Mouse (Mus musculus) heart, embryonic 11.5 days (tissue): Measurements from ENCODE around the gene Gm11492. TPM values are rescaled to one million over a fixed set of nuclear protein-coding genes. Genes with fewer than 3 reads are reported as not detected.

Experiments used
- ATAC-seq: fragments of 200-750 bp; cut with Nextera tagmentation; replicated peaks from 2 replicates; pipeline ENCODE4 v1.8.0; 2017; ENCODE audit warnings: moderate library complexity; ENCODE audit not compliant: insufficient number of reproducible peaks, low FRiP score, low TSS enrichment
- H3K27ac ChIP-seq: fragments of 300-500 bp; sonication (generic); 2 replicates; pipeline ENCODE4 v1.5.1; 2014; ENCODE audit warnings: mild to moderate bottlenecking, low read depth, low read length
- H3K27me3 ChIP-seq: fragments of 300-500 bp; sonication (generic); 2 replicates; pipeline ENCODE4 v1.6.1; 2014; ENCODE audit warnings: mild to moderate bottlenecking, low read length, mixed read lengths; ENCODE audit not compliant: control insufficient read depth, insufficient read depth
- H3K36me3 ChIP-seq: fragments of 300-500 bp; sonication (generic); 2 replicates; pipeline ENCODE4 v1.6.1; 2014; ENCODE audit warnings: mild to moderate bottlenecking, low read length, moderate library complexity, mixed read lengths; ENCODE audit not compliant: control insufficient read depth, insufficient read depth
- H3K4me1 ChIP-seq: fragments of 300-500 bp; sonication (generic); 2 replicates; pipeline ENCODE4 v1.6.1; 2014; ENCODE audit warnings: low read length; ENCODE audit not compliant: control insufficient read depth, insufficient read depth
- H3K4me2 ChIP-seq: fragments of 300-500 bp; sonication (generic); 2 replicates; pipeline ENCODE4 v1.6.1; 2014; ENCODE audit warnings: mild to moderate bottlenecking, moderate library complexity
- H3K4me3 ChIP-seq: fragments of 300-500 bp; sonication (generic); 2 replicates; pipeline ENCODE4 v1.5.1; 2014; ENCODE audit warnings: low read depth, low read length
- H3K9ac ChIP-seq: fragments of 300-500 bp; sonication (generic); 2 replicates; pipeline ENCODE4 v1.6.1; 2014; ENCODE audit warnings: mild to moderate bottlenecking, low read depth, low read length, moderate library complexity
- H3K9me3 ChIP-seq: fragments of 300-500 bp; sonication (generic); replicated peaks from 2 replicates; pipeline ENCODE4 v1.6.1; 2016; ENCODE audit warnings: low read length; ENCODE audit not compliant: control insufficient read depth
- WGBS: fragments of 180-500 bp; shearing (Covaris S2); extraction: QIAGEN DNeasy Blood & Tissue Kit; methylation state at CpG from one replicate; pipeline ENCODE4 v1.1.7; 2014; ENCODE audit not compliant: insufficient replicate concordance; 5-methylcytosine and 5-hydroxymethylcytosine counted together
- polyA plus RNA-seq: library from polyadenylated mRNA; unstranded; fragments of >200 nt; fragmentation: Nextera tagmentation; extraction: Ambion mirVana; gene quantifications from 2 replicates; pipeline ENCODE4 v1.2.1, GENCODE M21; 2014

The Gm11492 gene
- polyA plus RNA-seq, 1 experiment from 2014 or later = not detected

DNA sequence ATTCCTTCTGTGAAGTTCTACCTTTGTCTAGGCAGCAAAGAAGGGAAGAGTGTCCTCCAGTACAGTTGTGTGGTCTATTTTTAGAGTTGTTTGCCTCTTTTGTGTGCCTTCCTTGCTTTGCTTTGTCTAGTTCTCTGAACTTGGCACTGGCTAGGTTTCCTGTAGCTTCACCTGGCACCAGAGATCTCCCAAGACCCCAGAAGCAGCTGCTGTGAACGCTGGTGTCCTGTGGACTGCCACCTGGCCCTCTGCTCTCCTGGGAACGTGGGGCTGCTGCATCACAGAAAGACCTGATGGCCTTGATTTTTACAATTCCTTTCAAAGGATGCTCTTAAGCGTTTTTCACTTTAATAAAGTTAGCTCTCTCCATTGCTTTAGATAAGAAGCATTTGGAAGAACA is 23.5 kb upstream of the Gm11492 start:
- no peak for ATAC-seq
- H3K4me3 ChIP-seq = no peak overlapping the region
- no peaks in the 10 kb centered on the region for H3K9me3 ChIP-seq
- 53% methylated on average over 3 of the region's 3 CpGs for WGBS
- no peaks in the 10 kb centered on the region for H3K4me1 ChIP-seq
- no peak overlapping the region for H3K27ac ChIP-seq
- H3K4me2 ChIP-seq = no peak overlapping the region
- no peaks in the 10 kb centered on the region for H3K27me3 ChIP-seq
- H3K36me3 ChIP-seq = no peaks in the 10 kb centered on the region
- no peak overlapping the region for H3K9ac ChIP-seq

DNA sequence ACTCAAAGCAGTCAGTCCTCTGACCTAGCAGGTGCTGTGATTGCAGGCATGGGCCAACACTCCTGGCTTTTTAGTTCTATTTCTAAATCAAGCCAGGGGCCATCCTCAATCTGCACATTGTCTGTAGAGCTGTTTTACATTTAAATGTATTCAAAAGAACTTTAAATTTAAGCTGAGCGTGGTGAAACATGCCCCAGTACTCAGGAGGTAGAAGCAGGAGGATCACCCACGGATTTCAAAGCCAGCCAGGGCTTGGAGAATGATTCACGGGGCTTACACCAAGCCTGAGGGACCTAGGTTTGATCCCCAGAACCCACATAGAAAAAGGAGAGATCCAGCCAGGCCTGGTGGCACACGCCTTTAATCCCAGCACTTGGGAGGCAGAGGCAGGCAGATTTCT is 13.1 kb upstream of the Gm11492 start:
- Histone ChIP-seq H3K9ac (no peak overlapping the region), H3K4me2 (no peak overlapping the region), H3K4me1 (peaks cover 15% of the 10 kb centered on the region), H3K27ac (no peak overlapping the region), H3K36me3 (no peaks in the 10 kb centered on the region), H3K4me3 (no peak overlapping the region), H3K9me3 (no peaks in the 10 kb centered on the region), H3K27me3 (no peaks in the 10 kb centered on the region)
- 64% methylated on average over 4 of the region's 4 CpGs for WGBS
- ATAC-seq = no peak

DNA sequence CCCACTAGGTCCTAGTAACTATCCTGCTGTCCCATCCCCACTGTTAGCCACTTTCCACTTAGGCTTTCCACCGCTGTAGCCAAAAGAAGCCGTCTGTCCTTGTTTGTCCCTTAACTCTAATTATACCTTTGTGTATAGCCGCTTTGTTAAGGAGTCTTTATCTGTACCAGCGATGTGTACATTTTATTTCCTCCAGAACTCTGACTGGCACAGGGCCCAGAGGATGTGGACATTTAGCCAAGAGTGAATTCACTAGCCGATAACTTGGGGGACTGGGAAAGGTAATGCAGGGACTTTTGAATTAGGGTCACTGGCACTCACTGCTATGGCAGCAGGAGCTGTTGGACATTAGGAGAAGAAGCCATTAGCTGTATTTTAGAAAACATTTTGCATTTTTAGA is 12.1 kb upstream of the Gm11492 start:
- Histone ChIP-seq H3K4me3 (no peak overlapping the region), H3K9me3 (no peaks in the 10 kb centered on the region), H3K27ac (peak overlapping the region; percentile 71), H3K9ac (no peak overlapping the region), H3K4me1 (peaks cover 15% of the 10 kb centered on the region), H3K36me3 (no peaks in the 10 kb centered on the region), H3K4me2 (no peak overlapping the region), H3K27me3 (no peaks in the 10 kb centered on the region)
- WGBS = 41% methylated on average over 5 of the region's 5 CpGs
- no peak for ATAC-seq

DNA sequence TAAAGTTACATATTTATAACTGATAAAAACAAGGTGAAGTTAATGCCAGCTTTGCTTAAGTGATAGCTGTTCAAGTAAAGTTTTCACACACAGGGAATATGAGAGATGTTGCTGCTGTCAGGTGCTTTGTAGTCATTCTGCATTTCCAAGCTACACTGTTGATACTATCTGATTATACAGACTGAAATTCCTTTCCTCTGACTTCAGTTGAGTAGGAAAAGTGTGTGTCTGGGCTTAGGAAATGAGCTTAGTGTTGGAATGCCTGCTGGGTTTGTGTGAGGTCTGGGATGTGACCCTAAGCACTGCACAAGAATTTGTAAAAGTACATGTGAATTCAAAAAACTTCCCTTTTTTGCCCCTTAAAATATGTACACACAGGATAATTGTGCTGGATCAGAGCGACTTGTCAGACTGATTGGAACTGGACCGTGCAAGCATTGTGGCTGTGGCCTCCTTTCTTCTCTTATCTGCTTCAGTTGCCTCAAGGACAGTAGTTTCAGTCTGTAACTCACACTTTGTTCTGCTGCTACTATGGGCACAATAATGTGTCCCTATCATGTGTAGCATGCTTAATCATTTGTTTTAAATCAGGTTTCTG is 11.2 kb upstream of the Gm11492 start:
- 23% methylated on average over 2 of the region's 2 CpGs for WGBS
- no peaks in the 10 kb centered on the region for H3K36me3 ChIP-seq
- H3K4me3 ChIP-seq = no peak overlapping the region
- H3K9ac ChIP-seq = no peak overlapping the region
- peaks cover 15% of the 10 kb centered on the region for H3K4me1 ChIP-seq
- no peak for ATAC-seq
- no peaks in the 10 kb centered on the region for H3K27me3 ChIP-seq
- peak overlapping the region; percentile 71; the same call in 1 of the 2 replicates for H3K27ac ChIP-seq
- no peaks in the 10 kb centered on the region for H3K9me3 ChIP-seq
- H3K4me2 ChIP-seq = no peak overlapping the region

DNA sequence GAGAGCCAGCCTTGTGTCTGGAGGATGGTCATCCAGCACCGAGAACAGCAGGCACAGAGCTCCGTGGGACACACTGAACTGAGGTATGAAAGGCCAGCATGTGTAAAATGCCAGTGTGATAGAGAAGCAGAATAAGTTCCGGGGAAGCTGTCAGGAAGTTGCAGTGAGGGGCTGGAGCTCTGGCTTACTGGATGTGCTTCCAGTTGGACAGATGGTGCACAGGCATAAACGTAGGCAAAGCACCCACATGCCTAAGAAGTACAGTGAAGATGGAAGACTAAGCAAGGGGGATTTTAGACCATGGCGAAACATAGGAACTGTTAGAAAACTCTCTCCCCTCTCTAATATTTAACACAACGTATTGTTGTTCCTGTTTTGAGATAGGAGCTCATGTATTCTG is 5.2 kb upstream of the Gm11492 start:
- ATAC-seq = no peak
- H3K4me3 ChIP-seq = no peak overlapping the region
- no peak overlapping the region for H3K4me2 ChIP-seq
- 49% methylated on average over 6 of the region's 6 CpGs for WGBS
- no peak overlapping the region for H3K27ac ChIP-seq
- H3K27me3 ChIP-seq = no peaks in the 10 kb centered on the region
- no peaks in the 10 kb centered on the region for H3K9me3 ChIP-seq
- H3K4me1 ChIP-seq = peaks cover 8% of the 10 kb centered on the region
- H3K36me3 ChIP-seq = no peaks in the 10 kb centered on the region
- H3K9ac ChIP-seq = no peak overlapping the region

DNA sequence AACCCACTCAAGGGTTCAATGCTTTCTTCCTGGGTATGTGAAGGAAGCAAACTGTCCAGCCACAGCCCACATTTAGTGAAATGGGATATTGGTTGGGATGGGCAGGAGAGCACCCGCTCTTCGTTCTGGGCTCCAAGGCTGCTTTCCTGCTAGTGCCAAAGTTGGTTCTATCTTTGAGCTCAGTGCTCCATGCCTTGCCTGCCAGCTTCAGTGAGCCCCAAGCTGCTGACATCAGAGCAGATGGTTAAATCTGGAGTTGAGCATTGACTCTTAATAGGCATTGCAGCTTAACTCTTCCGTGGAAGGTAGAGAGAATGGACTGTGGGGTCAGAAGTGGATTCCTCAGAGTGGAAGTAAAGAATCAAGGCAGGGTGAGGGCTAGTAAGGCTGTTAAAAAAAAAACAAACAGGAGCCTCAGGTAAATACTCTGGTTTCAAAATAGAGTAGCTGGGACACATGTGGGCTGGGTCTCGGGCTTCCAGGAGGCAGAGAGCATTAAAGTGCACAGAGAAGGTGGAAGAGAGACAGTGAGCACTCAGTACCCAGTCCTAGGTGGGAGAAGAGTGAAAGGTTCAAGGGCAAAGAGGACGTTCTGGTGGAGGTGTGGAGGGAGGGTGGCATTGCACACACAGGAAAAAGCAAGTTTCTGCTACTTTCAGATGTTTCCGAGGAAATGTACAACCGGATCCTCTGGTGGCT is 2.0 kb downstream of the Gm11492 start, which contains the start of gene Sept4:
Sept4 (plus strand) TSS at position 649 of the 699 bp plus-strand sequence.
- Histone ChIP-seq H3K27ac (no peak within 1 kb of the TSS), H3K4me3 (no peak within 1 kb of the TSS), H3K9ac (no peak within 1 kb of the TSS), H3K9me3 (no peaks in the 10 kb centered on the region), H3K4me1 (peaks cover 16% of the 10 kb centered on the region), H3K27me3 (no peaks in the 10 kb centered on the region), H3K36me3 (no peaks in the 10 kb centered on the region), H3K4me2 (no peak within 1 kb of the TSS)
- no peak for ATAC-seq
- 74% methylated on average over 7 of the region's 7 CpGs for WGBS

DNA sequence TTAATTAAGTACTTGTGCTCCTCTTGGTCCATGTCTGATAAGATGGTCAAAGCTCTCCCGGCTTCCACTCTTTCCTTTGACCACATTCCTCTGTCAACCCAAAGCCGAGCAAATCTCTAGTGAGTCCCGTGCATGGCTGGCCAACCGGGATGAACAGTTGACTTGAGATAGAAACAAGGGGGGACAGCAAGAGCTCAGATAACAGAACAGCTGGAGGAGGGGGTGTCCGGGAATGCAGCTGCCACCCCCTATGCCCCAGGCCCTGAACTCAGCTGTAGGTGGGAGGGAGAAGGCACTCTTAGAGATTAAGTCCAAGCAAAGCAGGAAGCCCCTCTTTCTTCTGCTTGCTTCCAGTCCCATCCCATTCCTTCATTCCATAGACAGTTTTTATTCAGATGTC is 4.3 kb downstream of the Gm11492 start:
- ATAC-seq = no peak
- Histone ChIP-seq H3K27ac (no peak overlapping the region), H3K4me2 (peak overlapping the region; percentile 37), H3K4me1 (peaks cover 24% of the 10 kb centered on the region), H3K27me3 (no peaks in the 10 kb centered on the region), H3K9me3 (no peaks in the 10 kb centered on the region), H3K36me3 (no peaks in the 10 kb centered on the region), H3K4me3 (no peak overlapping the region), H3K9ac (no peak overlapping the region)
- WGBS = 17% methylated on average over 5 of the region's 5 CpGs

DNA sequence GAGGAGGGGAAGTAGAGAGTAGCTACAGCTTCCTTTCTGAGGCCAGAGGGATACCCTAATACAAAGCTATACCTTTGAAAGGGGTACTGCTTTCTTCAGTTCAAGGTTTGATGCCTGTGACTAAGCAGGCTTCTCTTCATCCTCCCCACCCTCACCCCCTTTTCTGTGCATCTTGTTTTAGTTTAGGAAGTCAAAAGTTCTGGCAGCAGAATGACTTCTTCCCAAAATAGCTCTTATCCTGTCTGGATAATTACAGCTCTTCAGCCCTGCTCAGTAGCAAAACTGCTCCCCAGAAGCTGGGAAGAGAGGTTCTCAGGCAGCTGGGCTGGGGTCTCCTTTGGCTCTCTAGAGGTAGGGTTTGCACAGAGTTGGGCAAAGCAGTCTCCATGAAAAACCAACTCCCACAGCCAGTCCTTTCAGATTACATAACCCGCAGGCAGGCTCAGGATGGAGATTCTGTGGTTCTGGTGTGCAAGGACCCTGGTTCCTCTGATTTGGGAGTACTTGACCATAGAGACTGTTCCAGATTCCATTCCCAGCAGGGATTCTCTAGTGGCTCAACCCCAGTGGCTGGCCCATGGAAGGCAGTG is 5.0 kb downstream of the Gm11492 start:
- no peak overlapping the region; the same call in 1 of the 2 replicates for H3K4me2 ChIP-seq
- peaks cover 24% of the 10 kb centered on the region for H3K4me1 ChIP-seq
- H3K9ac ChIP-seq = no peak overlapping the region
- no peaks in the 10 kb centered on the region for H3K9me3 ChIP-seq
- no peaks in the 10 kb centered on the region for H3K36me3 ChIP-seq
- H3K4me3 ChIP-seq = no peak overlapping the region
- no peaks in the 10 kb centered on the region for H3K27me3 ChIP-seq
- no peak for ATAC-seq
- no peak overlapping the region for H3K27ac ChIP-seq
- 80% methylated on average over 1 of the region's 1 CpGs for WGBS
